In genomic region chr10:86011172-86011571, GRCm38 (mm10) we compare ENCODE assay signal across 20 mouse cellular contexts. TPM values are rescaled to one million over a fixed set of nuclear protein-coding genes. Genes with fewer than 3 reads are reported as not detected.
A peak's percentile ranks its signal among the peaks of the same experiment; 100 is the strongest.
DNase-seq lines count a peak whose midpoint lies in the region; ATAC-seq lines count a peak whose summit lies in the region.
"Had no signal": no experiment of that assay in that cellular context is flagged by ENCODE, and none has a peak within 500 bp of the region (broad histone marks: within the 10 kb centered on the region; RNA-seq: fewer than 3 reads in every experiment).

No protein-coding gene starts in this region.

- H3K4me3 ChIP-seq in limb, embryonic 15.5 days: 0 out of 2 replicates have a peak overlapping the region, but pooled peaks have one; percentile 3
- H3K4me3 ChIP-seq in limb, embryonic 10.5 days: no peak overlapping the region
- H3K4me3 ChIP-seq in stomach, embryonic 16.5 days (replicated peaks; ENCODE audit: low read length): no peak overlapping the region
- no peak overlapping the region for H3K4me3 ChIP-seq in kidney, embryonic 14.5 days (ENCODE audit: low read length)
- H3K4me3 ChIP-seq: embryonic facial prominence, embryonic 10.5 days; forebrain, embryonic 13.5 days had no signal

- DNase-seq in limb, embryonic 10.5 days (ENCODE audit: low spot score): no peak
- peak; percentile 74 for DNase-seq in 416B (ENCODE audit: low read depth)
- no peak for DNase-seq in right cerebral cortex, postnatal 36 days (ENCODE audit: low spot score in 2 of 2)
- DNase-seq: cerebellum, adult 18-20 months; cerebellum, adult 9-11 months; cerebellum, postnatal 36 days; forebrain, postnatal 0 days; gastrocnemius, postnatal 14 days; heart, postnatal 10 days; heart, postnatal 4 days had no signal

- no peak overlapping the region for H3K9ac ChIP-seq in limb, embryonic 15.5 days
- H3K9ac ChIP-seq in stomach, embryonic 16.5 days (ENCODE audit: low read length): no peak overlapping the region
- no peak overlapping the region for H3K9ac ChIP-seq in kidney, embryonic 14.5 days (ENCODE audit: low read depth, low read length)
- H3K9ac ChIP-seq: forebrain, embryonic 13.5 days; forebrain, postnatal 0 days; hindbrain, embryonic 14.5 days had no signal

- no peaks in the 10 kb centered on the region for H3K27me3 ChIP-seq in limb, embryonic 15.5 days
- no peaks in the 10 kb centered on the region for H3K27me3 ChIP-seq in limb, embryonic 10.5 days (ENCODE audit: low read depth, poor library complexity, severe bottlenecking)
- H3K27me3 ChIP-seq in stomach, embryonic 16.5 days (ENCODE audit: control insufficient read depth, insufficient read depth, low read length): no peaks in the 10 kb centered on the region
- H3K27me3 ChIP-seq in kidney, embryonic 14.5 days (ENCODE audit: control insufficient read depth, insufficient read depth, low read length): 0 out of 2 replicates have a peak, but pooled peaks cover 13% of the 10 kb centered on the region
- H3K27me3 ChIP-seq: forebrain, embryonic 13.5 days had no signal

- no peak overlapping the region for H3K4me2 ChIP-seq in limb, embryonic 15.5 days
- H3K4me2 ChIP-seq in stomach, embryonic 16.5 days (ENCODE audit: low read depth, low read length): no peak overlapping the region
- no peak overlapping the region for H3K4me2 ChIP-seq in kidney, embryonic 14.5 days (replicated peaks; ENCODE audit: low read depth, low read length)
- H3K4me2 ChIP-seq: forebrain, embryonic 13.5 days; hindbrain, embryonic 14.5 days had no signal

- no peaks in the 10 kb centered on the region for H3K9me3 ChIP-seq in limb, embryonic 15.5 days
- no peaks in the 10 kb centered on the region for H3K9me3 ChIP-seq in limb, embryonic 10.5 days (replicated peaks)
- no peaks in the 10 kb centered on the region for H3K9me3 ChIP-seq in stomach, embryonic 16.5 days (replicated peaks; ENCODE audit: control insufficient read depth, low read length)
- H3K9me3 ChIP-seq in kidney, embryonic 14.5 days (ENCODE audit: control insufficient read depth, low read length): no peaks in the 10 kb centered on the region
- H3K9me3 ChIP-seq: embryonic facial prominence, embryonic 10.5 days; forebrain, embryonic 13.5 days had no signal

- no peak overlapping the region for H3K27ac ChIP-seq in limb, embryonic 15.5 days
- H3K27ac ChIP-seq in limb, embryonic 10.5 days: no peak overlapping the region
- peak overlapping the region; percentile 21; the same call in 1 of the 2 replicates for H3K27ac ChIP-seq in stomach, embryonic 16.5 days (ENCODE audit: low read length)
- H3K27ac ChIP-seq in kidney, embryonic 14.5 days (ENCODE audit: low read depth, low read length): no peak overlapping the region
- H3K27ac ChIP-seq: embryonic facial prominence, embryonic 10.5 days; forebrain, embryonic 13.5 days; hindbrain, embryonic 14.5 days had no signal

- H3K4me1 ChIP-seq in limb, embryonic 15.5 days: no peaks in the 10 kb centered on the region
- no peaks in the 10 kb centered on the region for H3K4me1 ChIP-seq in limb, embryonic 10.5 days
- no peaks in the 10 kb centered on the region for H3K4me1 ChIP-seq in stomach, embryonic 16.5 days (ENCODE audit: control insufficient read depth, insufficient read depth, low read length)
- no peaks in the 10 kb centered on the region for H3K4me1 ChIP-seq in kidney, embryonic 14.5 days (ENCODE audit: control insufficient read depth, insufficient read depth, low read length)
- H3K4me1 ChIP-seq: forebrain, embryonic 13.5 days had no signal

- H3K36me3 ChIP-seq in limb, embryonic 15.5 days: no peaks in the 10 kb centered on the region
- H3K36me3 ChIP-seq in limb, embryonic 10.5 days: no peaks in the 10 kb centered on the region
- no peaks in the 10 kb centered on the region for H3K36me3 ChIP-seq in stomach, embryonic 16.5 days (ENCODE audit: control insufficient read depth, insufficient read depth, low read length)
- no peaks in the 10 kb centered on the region for H3K36me3 ChIP-seq in kidney, embryonic 14.5 days (ENCODE audit: control insufficient read depth, insufficient read depth, low read length)
- H3K36me3 ChIP-seq: embryonic facial prominence, embryonic 10.5 days had no signal

- WGBS in limb, embryonic 15.5 days: 75% methylated on average over 2 of the region's 2 CpGs
- WGBS in limb, embryonic 10.5 days: 87% methylated on average over 2 of the region's 2 CpGs
- WGBS in stomach, embryonic 16.5 days: 79% methylated on average over 2 of the region's 2 CpGs
- WGBS in kidney, embryonic 14.5 days: 77% methylated on average over 2 of the region's 2 CpGs

- ATAC-seq in limb, embryonic 15.5 days (ENCODE audit: insufficient number of reproducible peaks, low FRiP score, low TSS enrichment, low read depth): no peak
- ATAC-seq in granulocyte monocyte progenitor cell, adult 5-6 weeks (replicated peaks; ENCODE audit: poor library complexity, severe bottlenecking): peak; percentile 65
- ATAC-seq in stomach, embryonic 16.5 days (ENCODE audit: insufficient read depth, low FRiP score): no peak
- no peak for ATAC-seq in kidney, embryonic 14.5 days (ENCODE audit: low FRiP score, low TSS enrichment)
- ATAC-seq: forebrain, embryonic 13.5 days; forebrain, postnatal 0 days had no signal

RNA-seq across cellular contexts. Expression of gene Bpifc, which starts 0.5 kb away (rescaled TPM):
- polyA plus RNA-seq in limb, embryonic 15.5 days (2015; fragmentation: Nextera tagmentation; extraction: Ambion mirVana): 21.3 and 22.3 TPM in 2 replicates
- not detected in 2 replicates for polyA plus RNA-seq in limb, embryonic 10.5 days (2016; fragmentation: Nextera tagmentation; extraction: Ambion mirVana)
- 0.67 and 5.4 TPM in 2 replicates for total RNA-seq in granulocyte monocyte progenitor cell, adult 5-6 weeks (2014; fragmentation: Nextera tagmentation)
- total RNA-seq in granulocyte monocyte progenitor cell, adult 5-6 weeks (2017): 0.86 and 1.8 TPM in 2 replicates
- polyA plus RNA-seq in stomach, embryonic 16.5 days (2015; fragmentation: Nextera tagmentation; extraction: Ambion mirVana): 3.0 and 6.3 TPM in 2 replicates
- 0.14 and 0.30 TPM in 2 replicates for polyA plus RNA-seq in kidney, embryonic 14.5 days (2014; fragmentation: Nextera tagmentation; extraction: Ambion mirVana)
- total RNA-seq: CH12.LX; gastrocnemius, adult 18-20 months; gastrocnemius, postnatal 14 days; heart, postnatal 10 days; heart, postnatal 4 days had no signal
- polyA plus RNA-seq: embryonic facial prominence, embryonic 10.5 days; forebrain, embryonic 13.5 days; heart, embryonic 14.5 days; hindbrain, embryonic 14.5 days had no signal

RNA-seq across cellular contexts. Expression of gene Fbxo7, which starts 10.6 kb away (rescaled TPM):
- polyA plus RNA-seq in limb, embryonic 15.5 days (2015; fragmentation: Nextera tagmentation; extraction: Ambion mirVana): 30.3 and 34.0 TPM in 2 replicates
- 15.6 and 20.1 TPM in 2 replicates for polyA plus RNA-seq in limb, embryonic 10.5 days (2016; fragmentation: Nextera tagmentation; extraction: Ambion mirVana)
- total RNA-seq in granulocyte monocyte progenitor cell, adult 5-6 weeks (2014; fragmentation: Nextera tagmentation): 23.4 and 35.9 TPM in 2 replicates
- total RNA-seq in granulocyte monocyte progenitor cell, adult 5-6 weeks (2017): 16.8 and 24.3 TPM in 2 replicates
- 38.0 and 39.2 TPM in 2 replicates for polyA plus RNA-seq in stomach, embryonic 16.5 days (2015; fragmentation: Nextera tagmentation; extraction: Ambion mirVana)
- 25.9 and 33.3 TPM in 2 replicates for polyA plus RNA-seq in kidney, embryonic 14.5 days (2014; fragmentation: Nextera tagmentation; extraction: Ambion mirVana)

RNA-seq across cellular contexts. Expression of gene Rtcb, which starts 53.5 kb away (rescaled TPM):
- polyA plus RNA-seq in limb, embryonic 15.5 days (2015; fragmentation: Nextera tagmentation; extraction: Ambion mirVana): 183 and 187 TPM in 2 replicates
- 233 and 235 TPM in 2 replicates for polyA plus RNA-seq in limb, embryonic 10.5 days (2016; fragmentation: Nextera tagmentation; extraction: Ambion mirVana)
- 94.9 and 119 TPM in 2 replicates for total RNA-seq in granulocyte monocyte progenitor cell, adult 5-6 weeks (2014; fragmentation: Nextera tagmentation)
- 171 and 187 TPM in 2 replicates for total RNA-seq in granulocyte monocyte progenitor cell, adult 5-6 weeks (2017)
- polyA plus RNA-seq in stomach, embryonic 16.5 days (2015; fragmentation: Nextera tagmentation; extraction: Ambion mirVana): 164 and 168 TPM in 2 replicates
- 167 and 171 TPM in 2 replicates for polyA plus RNA-seq in kidney, embryonic 14.5 days (2014; fragmentation: Nextera tagmentation; extraction: Ambion mirVana)
